Mouse (Mus musculus) CH12F3 (cell line): ENCODE results near the gene Glud1.

Experiments
- in situ Hi-C: fragments of 300-500 bp; cut with MboI; formaldehyde crosslinking; loops from 2 replicates; pipeline ENCODE4 v1.14.3; 2020; ENCODE audit warnings: low sequenced_read_pairs

The Glud1 gene

GRCm38 (mm10) chr14:34374577-34374976, 64.0 kb downstream of the Glud1 start, which contains the start of gene Sncg:
Gene Sncg (minus strand): TSS chr14:34374789.
- in situ Hi-C loops = loop anchor here (25.0 kb wide), 1 partner anchor 287 kb away; the partner anchor contains the start of gene Anxa8

GRCm38 (mm10) chr14:34375415-34375904, 64.9 kb downstream of the Glud1 start, which contains the start of gene Mmrn2:
Gene Mmrn2 (plus strand): TSS chr14:34375465.
- in situ Hi-C loops = no loop called here

GRCm38 (mm10) chr14:34375941-34376340, 65.4 kb downstream of the Glud1 start:
- in situ Hi-C loops = no loop called here

- in situ Hi-C loops = no loop called here
Measured at GRCm38 (mm10) chr14:34377121-34377520, 66.6 kb downstream of the Glud1 start.

GRCm38 (mm10) chr14:34378560-34379331, 68.2 kb downstream of the Glud1 start:
- in situ Hi-C loops = no loop called here

- in situ Hi-C loops = no loop called here
Measured at GRCm38 (mm10) chr14:34382921-34383704, 72.6 kb downstream of the Glud1 start.

GRCm38 (mm10) chr14:34393295-34393694, 82.8 kb downstream of the Glud1 start:
- in situ Hi-C loops = no loop called here
